Mouse (Mus musculus): ENCODE results near the gene Gm11541.
"Not testable (repeated sequence)": the region's sequence is repeated elsewhere in the genome, so short reads cannot be mapped to it uniquely, and the experiment has no call there.

Gm11541 gene

GRCm38 (mm10) chr11:94697703-94698464, 6.4 kb downstream of the Gm11541 start:
- DNase-seq (ENCODE audit: low spot score in 2 of 2) = no peak

GRCm38 (mm10) chr11:94697140-94697539, 7.2 kb downstream of the Gm11541 start:
- DNase-seq (ENCODE audit: low spot score in 2 of 2) = no peak

- DNase-seq (ENCODE audit: low spot score in 2 of 2) = no peak
Measured at GRCm38 (mm10) chr11:94695508-94695907, 8.8 kb downstream of the Gm11541 start.

- DNase-seq (ENCODE audit: low spot score in 2 of 2) = not testable (repeated sequence)
Measured at GRCm38 (mm10) chr11:94692502-94692901, 11.8 kb downstream of the Gm11541 start.

GRCm38 (mm10) chr11:94687178-94687577, 17.1 kb downstream of the Gm11541 start:
- no peak for DNase-seq (ENCODE audit: low spot score in 2 of 2)

GRCm38 (mm10) chr11:94682427-94682826, 21.9 kb downstream of the Gm11541 start:
- DNase-seq (ENCODE audit: low spot score in 2 of 2) = no peak

GRCm38 (mm10) chr11:94681640-94682039, 22.7 kb downstream of the Gm11541 start:
- no peak for DNase-seq (ENCODE audit: low spot score in 2 of 2)

GRCm38 (mm10) chr11:94680639-94681038, 23.7 kb downstream of the Gm11541 start:
- no peak for DNase-seq (ENCODE audit: low spot score in 2 of 2)

GRCm38 (mm10) chr11:94677607-94678145, 26.6 kb downstream of the Gm11541 start:
- no peak for DNase-seq (ENCODE audit: low spot score in 2 of 2)

- peak; percentile 89 to 92 for DNase-seq (ENCODE audit: low spot score in 2 of 2)
Measured at GRCm38 (mm10) chr11:94676754-94677606, 27.3 kb downstream of the Gm11541 start, which contains the start of gene Xylt2. Xylt2 (minus strand) TSS chr11:94677515.

- no peak for DNase-seq (ENCODE audit: low spot score in 2 of 2)
Measured at GRCm38 (mm10) chr11:94676308-94676707, 28.0 kb downstream of the Gm11541 start.

GRCm38 (mm10) chr11:94675446-94675845, 28.9 kb downstream of the Gm11541 start:
- no peak for DNase-seq (ENCODE audit: low spot score in 2 of 2)

- DNase-seq (ENCODE audit: low spot score in 2 of 2) = no peak
Measured at GRCm38 (mm10) chr11:94674984-94675383, 29.3 kb downstream of the Gm11541 start.

GRCm38 (mm10) chr11:94665281-94665680, 39.0 kb downstream of the Gm11541 start:
- DNase-seq (ENCODE audit: low spot score in 2 of 2) = no peak

GRCm38 (mm10) chr11:94661344-94661743, 43.0 kb downstream of the Gm11541 start:
- DNase-seq (ENCODE audit: low spot score in 2 of 2) = no peak

- DNase-seq (ENCODE audit: low spot score in 2 of 2) = peak; percentile 82 to 91
Measured at GRCm38 (mm10) chr11:94653663-94654436, 50.4 kb downstream of the Gm11541 start, which contains the start of the genes Mrpl27 and Eme1. Mrpl27 (plus strand) TSS chr11:94653767. Eme1 (minus strand) TSS chr11:94653964.

GRCm38 (mm10) chr11:94652973-94653372, 51.3 kb downstream of the Gm11541 start:
- DNase-seq (ENCODE audit: low spot score in 2 of 2) = no peak

GRCm38 (mm10) chr11:94651241-94651640, 53.1 kb downstream of the Gm11541 start:
- DNase-seq (ENCODE audit: low spot score in 2 of 2) = not testable (repeated sequence)

GRCm38 (mm10) chr11:94646457-94646856, 57.8 kb downstream of the Gm11541 start:
- DNase-seq (ENCODE audit: low spot score in 2 of 2) = no peak
